Mouse (Mus musculus) right cerebral cortex, postnatal 25 days (tissue): ENCODE measurements around the gene Ncaph.
A peak's percentile ranks its signal among the peaks of the same experiment; 100 is the strongest.
"Not testable (repeated sequence)": the region's sequence is repeated elsewhere in the genome, so short reads cannot be mapped to it uniquely, and the experiment has no call there.

Source experiments
- DNase-seq: peaks from one replicate; pipeline ENCODE4 v3.0.0; 2022

Ncaph gene

DNA sequence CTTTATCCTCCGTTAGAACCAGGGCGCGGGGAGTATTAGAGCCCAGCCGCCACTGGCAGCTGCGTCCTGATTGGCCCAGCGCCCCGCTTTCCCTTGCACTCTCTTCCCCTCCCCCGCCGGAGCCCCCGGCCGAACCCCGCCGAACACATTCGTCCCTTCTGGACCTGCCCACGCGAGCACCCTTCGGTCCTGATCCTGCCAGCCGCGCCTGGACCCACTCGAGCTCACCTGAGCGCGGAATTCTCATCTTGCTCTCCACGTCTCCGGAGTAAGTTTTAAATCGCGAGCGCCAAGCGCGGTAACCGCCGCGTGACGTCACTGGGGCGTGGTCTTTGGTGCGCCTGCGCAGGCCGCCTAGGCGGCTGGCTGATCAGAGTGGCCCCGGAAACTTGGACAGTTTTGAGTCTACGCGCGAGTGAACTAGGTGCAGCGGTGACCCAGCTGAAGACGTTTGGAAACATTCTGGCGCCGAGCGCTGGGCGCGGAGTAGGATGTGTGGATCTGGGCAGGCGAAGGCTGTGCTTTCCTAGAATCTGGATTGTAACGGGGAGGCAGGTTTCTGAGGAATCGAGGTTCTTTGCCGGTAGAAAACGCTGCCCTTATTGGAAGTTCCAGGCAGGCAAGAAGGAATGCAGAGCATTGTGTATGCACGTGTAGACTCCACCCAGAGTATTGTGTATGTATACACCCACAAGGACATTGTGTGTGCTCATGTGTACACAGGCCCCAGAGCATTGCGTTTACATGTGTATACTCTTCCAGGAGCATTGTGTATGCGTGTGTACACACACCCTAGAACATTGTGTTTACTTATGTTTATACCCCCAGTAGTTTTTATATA is at the start of gene Ncaph:
TSS of gene Ncaph (minus strand) at position 334 of the 841 bp plus-strand sequence.
- peak; percentile 92 for DNase-seq

GRCm38 (mm10) chr2:127182598-127183381 is 49.0 kb upstream of the Ncaph start:
- peak; percentile 80 for DNase-seq

GRCm38 (mm10) chr2:127166261-127166660 is 32.5 kb upstream of the Ncaph start:
- DNase-seq = not testable (repeated sequence)

- DNase-seq = no peak
Observed at GRCm38 (mm10) chr2:127165675-127166074, 31.9 kb upstream of the Ncaph start.

DNA sequence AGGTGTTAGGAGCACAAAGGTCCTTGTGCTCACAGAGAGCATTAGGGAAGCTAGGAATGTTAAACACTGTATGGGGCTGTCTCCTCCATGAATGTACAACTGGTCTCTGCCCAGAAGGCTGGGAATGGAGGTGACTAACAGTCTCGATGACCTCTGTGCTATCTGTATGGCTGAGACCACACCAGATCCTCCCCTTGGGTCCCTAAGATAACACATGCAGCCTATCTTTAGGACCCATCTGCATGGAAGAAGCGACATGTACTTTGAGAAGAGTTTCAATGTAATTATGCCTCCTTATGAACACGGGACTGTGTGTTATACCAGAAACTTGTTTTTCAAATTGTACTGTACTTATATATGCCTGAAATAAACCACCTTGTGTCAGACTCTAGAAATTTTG is 11.9 kb upstream of the Ncaph start:
- DNase-seq = no peak

GRCm38 (mm10) chr2:127143158-127144063 is 9.7 kb upstream of the Ncaph start, which contains the start of gene Itpripl1:
TSS of gene Itpripl1 (minus strand) at chr2:127143442.
- peak; percentile 53 for DNase-seq

DNA sequence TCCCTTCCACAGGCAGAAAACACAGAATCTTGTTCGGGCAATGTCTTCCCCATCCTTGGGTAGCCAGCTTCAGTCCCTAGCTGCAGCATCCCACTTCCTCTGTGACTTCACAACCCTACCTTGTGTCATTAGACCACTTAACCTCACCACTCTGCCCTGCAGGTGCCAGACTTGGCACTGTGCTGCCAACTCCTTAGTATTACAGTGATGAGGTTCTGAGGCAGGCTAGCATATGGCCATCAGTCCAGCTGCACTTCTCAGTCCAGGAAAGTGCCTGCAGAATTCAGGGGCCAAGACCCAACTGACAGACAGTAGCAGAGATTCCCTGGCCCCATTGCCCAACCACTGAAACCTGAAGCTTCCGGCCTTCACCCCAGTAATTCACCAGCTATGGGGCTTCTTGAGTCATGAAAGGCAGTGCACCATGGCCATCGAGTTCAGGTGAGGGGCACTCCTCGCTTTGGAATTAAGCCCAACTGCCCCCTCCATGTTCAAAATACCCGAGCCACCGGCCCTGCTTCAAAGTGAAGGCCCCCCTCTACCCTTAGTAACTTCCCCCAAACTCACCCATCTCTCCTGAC is 8.9 kb upstream of the Ncaph start:
- DNase-seq = no peak

- no peak for DNase-seq
Observed at GRCm38 (mm10) chr2:127142031-127142430, 8.3 kb upstream of the Ncaph start.

- DNase-seq = no peak
Observed at GRCm38 (mm10) chr2:127140011-127140410, 6.3 kb upstream of the Ncaph start.

DNA sequence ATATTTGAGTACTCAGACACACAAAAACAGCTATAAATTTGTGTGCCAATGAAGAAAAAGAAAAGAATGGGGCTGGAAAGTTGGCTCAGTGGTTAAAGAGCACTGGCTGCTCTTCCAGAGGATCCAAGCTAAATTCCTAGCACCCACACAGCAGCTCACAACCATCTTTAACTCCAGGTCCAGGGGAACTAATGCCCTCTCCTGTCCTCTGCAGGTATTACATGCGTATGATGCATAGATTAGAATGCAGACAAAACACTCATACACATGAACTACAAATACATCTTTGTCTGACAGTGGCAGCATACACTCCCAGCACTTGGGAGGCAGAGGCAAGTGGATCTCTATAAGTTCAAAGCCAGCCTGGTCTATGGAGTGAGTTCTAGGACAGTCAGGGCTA is 5.9 kb upstream of the Ncaph start:
- no peak for DNase-seq

DNA sequence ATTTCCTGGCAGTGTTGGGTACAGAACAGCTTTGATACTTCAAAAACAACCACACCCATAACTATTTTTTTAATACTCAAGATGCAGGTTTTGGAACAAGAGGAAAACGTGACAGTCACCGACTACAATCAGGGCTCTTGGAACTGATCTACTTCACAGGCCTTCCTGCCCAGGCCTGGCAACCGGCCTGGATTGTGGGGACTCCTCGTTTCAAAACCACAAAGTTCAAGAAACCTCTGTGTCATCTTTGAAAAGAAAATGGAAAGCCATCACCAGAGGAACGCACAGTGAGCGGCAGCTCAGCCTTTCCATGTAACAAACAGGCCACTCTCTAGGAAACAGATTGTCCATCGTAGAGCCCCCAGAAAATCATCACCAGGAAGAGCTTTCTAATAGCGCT is 5.3 kb upstream of the Ncaph start:
- DNase-seq = no peak

DNA sequence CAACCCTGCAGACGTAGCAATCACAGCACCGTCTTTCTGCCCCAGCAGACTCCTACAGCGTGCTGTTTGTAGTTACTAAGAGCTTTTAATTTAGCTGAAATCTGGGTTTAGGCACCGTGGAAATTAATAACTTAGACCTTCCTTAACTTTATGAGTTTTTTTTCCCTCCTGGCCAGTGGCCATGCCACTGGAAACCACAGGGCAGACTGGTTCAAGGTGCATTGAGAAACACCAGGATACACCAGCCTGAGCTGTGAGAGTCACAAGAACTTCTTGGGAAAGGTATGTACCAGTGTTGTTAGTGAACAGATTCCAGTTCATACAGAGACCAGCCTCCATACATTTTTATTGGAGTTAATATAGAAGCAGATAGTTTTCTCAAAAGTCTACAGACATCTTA is 4.7 kb upstream of the Ncaph start:
- DNase-seq = no peak

DNA sequence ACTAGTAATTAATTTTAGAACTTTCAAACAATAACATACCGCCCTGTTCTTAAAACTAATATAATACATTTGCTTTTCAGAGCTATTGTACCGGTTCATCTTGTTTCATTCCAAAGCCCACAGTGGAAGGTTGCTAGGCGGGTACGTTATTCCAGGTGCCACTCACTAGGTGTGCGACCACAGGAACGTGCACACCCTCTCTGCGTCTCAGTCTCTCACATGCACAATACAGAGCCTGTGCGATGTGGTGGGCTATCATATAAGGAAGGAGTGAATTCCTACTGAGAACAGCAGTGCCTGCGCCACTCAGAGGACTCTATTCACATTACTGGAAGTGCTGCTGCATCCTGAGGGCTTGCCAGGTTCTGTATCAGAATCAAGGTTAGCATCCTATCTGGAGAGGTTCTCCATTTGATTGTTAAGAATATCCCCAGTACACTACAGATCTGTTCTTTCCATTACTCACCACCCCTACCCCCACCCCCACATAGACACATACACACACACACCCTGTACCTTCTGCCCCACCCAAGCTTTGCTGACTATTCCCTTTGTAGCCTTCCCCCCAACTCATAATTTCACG is 4.2 kb upstream of the Ncaph start:
- no peak for DNase-seq

DNA sequence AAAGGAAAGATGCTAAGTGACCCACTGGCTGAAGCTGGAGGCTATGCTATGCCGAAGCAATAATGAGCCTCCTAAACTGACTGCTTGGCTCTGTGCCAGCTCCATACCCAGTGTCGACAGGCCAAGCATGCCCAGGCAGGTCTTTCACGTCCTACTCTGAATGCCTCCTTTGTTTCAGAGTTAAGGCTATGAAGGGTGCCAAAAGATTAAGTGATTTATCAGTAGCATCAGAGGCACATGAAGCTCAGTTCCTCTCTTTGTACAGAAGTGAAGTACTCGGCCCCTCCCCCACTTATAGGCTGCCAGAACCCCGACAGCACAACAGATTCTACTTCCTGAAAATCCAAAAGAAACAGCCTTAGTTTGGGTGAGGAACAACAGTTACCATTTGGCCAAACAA is 3.2 kb upstream of the Ncaph start:
- no peak for DNase-seq

DNA sequence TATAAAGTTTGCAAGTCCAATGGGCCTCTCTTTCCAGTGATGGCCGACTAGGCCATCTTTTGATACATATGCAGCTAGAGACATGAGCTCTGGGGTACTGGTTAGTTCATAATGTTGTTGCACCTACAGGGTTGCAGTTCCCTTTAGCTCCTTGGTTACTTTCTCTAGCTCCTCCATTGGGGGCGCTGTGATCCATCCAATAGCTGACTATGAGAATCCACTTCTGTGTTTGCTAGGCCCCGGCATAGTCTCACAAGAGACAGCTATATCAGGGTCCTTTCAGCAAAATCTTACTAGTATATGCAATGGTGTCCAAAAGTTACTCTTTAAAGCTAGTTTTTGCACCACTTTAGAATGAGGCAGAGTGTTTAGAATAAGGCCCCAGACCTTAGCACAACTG is 1.5 kb upstream of the Ncaph start:
- not testable (repeated sequence) for DNase-seq

GRCm38 (mm10) chr2:127131353-127131752 is 2.4 kb downstream of the Ncaph start:
- no peak for DNase-seq

- DNase-seq = no peak
Observed at GRCm38 (mm10) chr2:127128926-127129325, 4.8 kb downstream of the Ncaph start.

GRCm38 (mm10) chr2:127121591-127122235 is 12.0 kb downstream of the Ncaph start:
- DNase-seq = no peak

DNA sequence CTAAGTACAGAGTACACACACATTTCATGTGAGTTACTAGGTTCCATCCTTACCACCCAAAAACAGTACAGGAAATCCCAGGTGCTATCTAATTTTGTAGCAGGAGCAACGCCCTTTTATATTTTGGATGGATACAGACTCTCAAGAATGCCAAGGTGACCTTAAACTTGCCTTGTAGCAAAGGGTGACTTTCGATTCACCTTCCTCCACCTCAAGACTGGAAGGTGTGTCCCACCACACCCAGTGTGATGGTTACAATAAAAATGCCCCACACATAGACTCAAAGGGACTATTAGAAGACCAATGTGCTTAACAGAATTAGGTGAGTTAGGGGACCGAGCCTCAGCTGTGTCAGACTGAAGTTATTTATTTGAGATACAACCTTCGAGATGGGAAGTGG is 24.8 kb downstream of the Ncaph start:
- DNase-seq = no peak

DNA sequence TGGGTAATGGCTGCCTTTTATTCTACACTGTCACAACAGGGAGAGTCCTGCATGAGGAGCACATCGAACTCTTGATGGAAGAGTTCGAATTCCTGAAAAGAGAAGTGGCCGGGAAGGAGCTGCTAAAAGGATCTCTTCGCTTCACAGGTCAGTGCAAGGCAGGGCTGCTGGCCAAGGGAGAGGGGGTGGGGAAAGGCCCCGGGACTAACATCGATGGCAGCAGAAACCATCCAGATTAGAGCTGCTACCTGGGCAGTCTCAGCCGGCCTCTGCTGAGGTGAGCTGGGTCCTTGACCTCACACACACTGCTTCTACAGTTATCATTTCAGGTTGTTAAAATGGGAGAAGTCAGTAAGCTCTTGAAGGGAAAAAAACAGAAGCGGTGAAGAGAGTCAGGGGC is 41.8 kb downstream of the Ncaph start:
- no peak for DNase-seq

- DNase-seq = not testable (repeated sequence)
Observed at GRCm38 (mm10) chr2:127090151-127090550, 43.6 kb downstream of the Ncaph start.

DNA sequence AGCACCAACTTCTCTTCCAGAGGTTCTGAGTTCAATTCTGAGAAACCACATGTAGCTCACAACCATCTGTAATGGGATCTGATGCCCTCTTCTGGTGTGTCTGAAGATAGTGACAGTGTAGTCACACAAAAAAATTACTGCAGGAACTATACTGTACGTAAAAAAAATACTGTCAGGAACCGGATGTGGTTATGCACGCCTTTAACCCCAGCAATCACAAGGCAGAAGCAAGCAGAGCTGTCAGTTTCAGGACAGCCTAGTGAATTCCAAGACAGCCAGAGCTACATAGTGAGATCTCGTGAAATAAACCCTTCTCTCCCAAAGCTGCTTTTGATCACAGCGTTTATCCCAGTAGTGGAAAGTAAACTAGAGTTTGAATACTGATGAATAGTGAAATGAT is 47.5 kb downstream of the Ncaph start:
- no peak for DNase-seq
